Mouse (Mus musculus) thymus, adult 2 months (tissue): ENCODE results near the gene Tm9sf3. TPM values are rescaled to one million over a fixed set of nuclear protein-coding genes. Genes with fewer than 3 reads are reported as not detected.

Experiments used
- DNase-seq: peaks from one replicate; pipeline ENCODE4 v3.0.0; 2021
- H3K27ac ChIP-seq: fragments of 200-500 bp; 2 replicates; pipeline ENCODE4 v1.5.1; 2012; ENCODE audit warnings: low read length, control low read depth; ENCODE audit not compliant: control insufficient read depth, insufficient read depth
- H3K27me3 ChIP-seq: fragments of 200-500 bp; 2 replicates; pipeline ENCODE4 v1.6.1; 2012; ENCODE audit warnings: mild to moderate bottlenecking, low read length, moderate library complexity, mixed read lengths; ENCODE audit not compliant: control insufficient read depth, insufficient read depth
- H3K36me3 ChIP-seq: fragments of 200-500 bp; 2 replicates; pipeline ENCODE4 v1.6.1; 2012; ENCODE audit warnings: mild to moderate bottlenecking, low read length, moderate library complexity; ENCODE audit not compliant: control insufficient read depth, insufficient read depth
- H3K4me1 ChIP-seq: fragments of 200-500 bp; replicated peaks from 2 replicates; pipeline ENCODE4 v1.6.1; 2012; ENCODE audit warnings: low read length; ENCODE audit not compliant: control insufficient read depth, insufficient read depth
- H3K4me3 ChIP-seq: fragments of 200-500 bp; 2 replicates; pipeline ENCODE4 v1.5.1; 2012; ENCODE audit warnings: mild to moderate bottlenecking, low read length, control low read depth, moderate library complexity; ENCODE audit not compliant: control insufficient read depth, insufficient read depth
- CTCF ChIP-seq: fragments of 200-500 bp; IDR thresholded peaks from 2 replicates; pipeline ENCODE4 v1.5.1; 2012; ENCODE audit warnings: mild to moderate bottlenecking, control low read depth, low read length, moderate library complexity, borderline replicate concordance; ENCODE audit not compliant: control insufficient read depth, poor library complexity, insufficient read depth; ENCODE audit errors: extremely low read depth
- POLR2A ChIP-seq: fragments of 200-500 bp; IDR thresholded peaks from 2 replicates; pipeline ENCODE4 v1.6.1; 2012; ENCODE audit warnings: mild to moderate bottlenecking, low read length, control low read depth, moderate library complexity; ENCODE audit not compliant: control insufficient read depth, poor library complexity, insufficient read depth; ENCODE audit errors: extremely low read depth
- WGBS: fragments of 180-500 bp; shearing (Covaris S2); methylation state at CpG from one replicate; pipeline ENCODE4 v1.1.7; 2018; 5-methylcytosine and 5-hydroxymethylcytosine counted together
- polyA plus RNA-seq: library from polyadenylated mRNA; depleted of rRNA; stranded (reverse); fragments of >200 nt; gene quantifications from 2 replicates; pipeline ENCODE4 v1.2.3, GENCODE M21; 2012

The Tm9sf3 gene
- polyA plus RNA-seq, 1 experiment: 59.7 TPM

GRCm38 (mm10) chr19:41299446-41299845, 35.6 kb upstream of the Tm9sf3 start:
- no peaks in the 10 kb centered on the region for H3K4me1 ChIP-seq
- H3K27ac ChIP-seq: no peak overlapping the region
- 98% methylated on average over 8 of the region's 8 CpGs for WGBS
- TF ChIP-seq POLR2A (no peak), CTCF (no peak)
- H3K4me3 ChIP-seq: no peak overlapping the region
- no peak for DNase-seq
- no peaks in the 10 kb centered on the region for H3K27me3 ChIP-seq
- no peaks in the 10 kb centered on the region for H3K36me3 ChIP-seq

GRCm38 (mm10) chr19:41290952-41291619, 27.3 kb upstream of the Tm9sf3 start:
- no peaks in the 10 kb centered on the region for H3K4me1 ChIP-seq
- 88% methylated on average over 5 of the region's 5 CpGs for WGBS
- DNase-seq: peak; percentile 14
- no peak overlapping the region for H3K4me3 ChIP-seq
- no peak overlapping the region for H3K27ac ChIP-seq
- TF ChIP-seq CTCF (no peak), POLR2A (no peak)
- H3K27me3 ChIP-seq: no peaks in the 10 kb centered on the region
- no peaks in the 10 kb centered on the region for H3K36me3 ChIP-seq

GRCm38 (mm10) chr19:41288568-41288967, 24.8 kb upstream of the Tm9sf3 start:
- Histone ChIP-seq H3K4me3 (no peak overlapping the region), H3K4me1 (no peaks in the 10 kb centered on the region), H3K27ac (no peak overlapping the region), H3K27me3 (no peaks in the 10 kb centered on the region), H3K36me3 (no peaks in the 10 kb centered on the region)
- TF ChIP-seq CTCF: no peak
- no peak for TF ChIP-seq POLR2A
- DNase-seq: no peak
- 95% methylated on average over 6 of the region's 6 CpGs for WGBS

- 97% methylated on average over 7 of the region's 7 CpGs for WGBS
- Histone ChIP-seq H3K36me3 (no peaks in the 10 kb centered on the region), H3K4me3 (no peak overlapping the region), H3K27me3 (no peaks in the 10 kb centered on the region), H3K4me1 (peaks cover 4% of the 10 kb centered on the region), H3K27ac (no peak overlapping the region)
- no peak for DNase-seq
- no peak for TF ChIP-seq CTCF
- TF ChIP-seq POLR2A: no peak
Measured at GRCm38 (mm10) chr19:41287224-41287623, 23.4 kb upstream of the Tm9sf3 start.

GRCm38 (mm10) chr19:41284515-41284914, 20.7 kb upstream of the Tm9sf3 start:
- 92% methylated on average over 6 of the region's 6 CpGs for WGBS
- H3K4me1 ChIP-seq: peaks cover 4% of the 10 kb centered on the region
- no peak for DNase-seq
- TF ChIP-seq POLR2A: no peak
- no peak for TF ChIP-seq CTCF
- no peak overlapping the region for H3K27ac ChIP-seq
- H3K27me3 ChIP-seq: no peaks in the 10 kb centered on the region
- no peak overlapping the region for H3K4me3 ChIP-seq
- no peaks in the 10 kb centered on the region for H3K36me3 ChIP-seq

- H3K4me1 ChIP-seq: peaks cover 4% of the 10 kb centered on the region
- H3K36me3 ChIP-seq: no peaks in the 10 kb centered on the region
- WGBS: 8% methylated on average over 5 of the region's 5 CpGs
- no peak for DNase-seq
- TF ChIP-seq POLR2A: no peak
- no peak for TF ChIP-seq CTCF
- H3K4me3 ChIP-seq: no peak overlapping the region; the same call in 1 of the 2 replicates
- no peaks in the 10 kb centered on the region for H3K27me3 ChIP-seq
- no peak overlapping the region for H3K27ac ChIP-seq
Measured at GRCm38 (mm10) chr19:41282718-41283117, 18.9 kb upstream of the Tm9sf3 start.

- 94% methylated on average over 4 of the region's 4 CpGs for whole genome bisulfite sequencing
- H3K27ac ChIP-seq: no peak overlapping the region
- DNase-seq: no peak
- H3K4me1 ChIP-seq: peaks cover 4% of the 10 kb centered on the region
- H3K27me3 ChIP-seq: no peaks in the 10 kb centered on the region
- H3K36me3 ChIP-seq: no peaks in the 10 kb centered on the region
- H3K4me3 ChIP-seq: no peak overlapping the region
- no peak for TF ChIP-seq POLR2A
- TF ChIP-seq CTCF: no peak
Measured at GRCm38 (mm10) chr19:41282216-41282615, 18.4 kb upstream of the Tm9sf3 start.

- Histone ChIP-seq H3K27me3 (no peaks in the 10 kb centered on the region), H3K4me3 (no peak overlapping the region), H3K36me3 (no peaks in the 10 kb centered on the region), H3K27ac (no peak overlapping the region), H3K4me1 (peaks cover 4% of the 10 kb centered on the region)
- TF ChIP-seq CTCF: no peak
- TF ChIP-seq POLR2A: no peak
- DNase-seq: no peak
- WGBS: 93% methylated on average over 8 of the region's 8 CpGs
Measured at GRCm38 (mm10) chr19:41279724-41280244, 16.0 kb upstream of the Tm9sf3 start.
